In genomic region chr19:58536691-58537090, GRCm38 (mm10) we compare ENCODE assay signal across 21 mouse cellular contexts. TPM values are rescaled to one million over a fixed set of nuclear protein-coding genes. Genes with fewer than 3 reads are reported as not detected.
A peak's percentile ranks its signal among the peaks of the same experiment; 100 is the strongest.
DNase-seq lines count a peak whose midpoint lies in the region; ATAC-seq and TF ChIP-seq lines count a peak whose summit lies in the region.
"Had no signal": no experiment of that assay in that cellular context is flagged by ENCODE, and none has a peak within 500 bp of the region (broad histone marks: within the 10 kb centered on the region; RNA-seq: fewer than 3 reads in every experiment).

No protein-coding gene starts in this region.

- WGBS in embryonic facial prominence, embryonic 13.5 days = 63% methylated on average over 10 of the region's 10 CpGs
- WGBS in embryonic facial prominence, embryonic 10.5 days = 88% methylated on average over 10 of the region's 10 CpGs
- 63% methylated on average over 10 of the region's 10 CpGs for WGBS in limb, embryonic 14.5 days
- WGBS in hindbrain, embryonic 10.5 days = 91% methylated on average over 10 of the region's 10 CpGs

- no peak overlapping the region for H3K4me3 ChIP-seq in embryonic facial prominence, embryonic 13.5 days
- no peak overlapping the region for H3K4me3 ChIP-seq in embryonic facial prominence, embryonic 10.5 days
- H3K4me3 ChIP-seq in limb, embryonic 14.5 days (replicated peaks; ENCODE audit: low read length) = no peak overlapping the region
- no peak overlapping the region for H3K4me3 ChIP-seq in hindbrain, embryonic 10.5 days
- H3K4me3 ChIP-seq: heart, embryonic 15.5 days; hindbrain, embryonic 12.5 days; kidney, embryonic 15.5 days; limb, embryonic 13.5 days; neural tube, embryonic 15.5 days had no signal

- no peak for TF ChIP-seq POLR2A in limb, embryonic 14.5 days (IDR thresholded peaks at IDR 0.05; ENCODE audit: borderline replicate concordance, extremely low read depth, insufficient read depth, insufficient read length)

- no peak overlapping the region for H3K27ac ChIP-seq in embryonic facial prominence, embryonic 13.5 days
- H3K27ac ChIP-seq in embryonic facial prominence, embryonic 10.5 days (replicated peaks) = no peak overlapping the region
- no peak overlapping the region for H3K27ac ChIP-seq in limb, embryonic 14.5 days (replicated peaks; ENCODE audit: low read depth, low read length)
- H3K27ac ChIP-seq in hindbrain, embryonic 10.5 days = no peak overlapping the region
- H3K27ac ChIP-seq: heart, embryonic 15.5 days; hindbrain, embryonic 12.5 days; kidney, embryonic 15.5 days; limb, embryonic 13.5 days; neural tube, embryonic 15.5 days had no signal

- peak overlapping the region; percentile 42; the same call in 1 of the 2 replicates for H3K4me2 ChIP-seq in embryonic facial prominence, embryonic 13.5 days
- H3K4me2 ChIP-seq in limb, embryonic 14.5 days (replicated peaks; ENCODE audit: low read depth, low read length, severe bottlenecking) = 0 out of 2 replicates have a peak overlapping the region, but pooled peaks have one; percentile 7
- H3K4me2 ChIP-seq: heart, embryonic 15.5 days; hindbrain, embryonic 12.5 days; kidney, embryonic 15.5 days; midbrain, embryonic 11.5 days; neural tube, embryonic 15.5 days had no signal

- no peak for ATAC-seq in embryonic facial prominence, embryonic 13.5 days (ENCODE audit: insufficient number of reproducible peaks, insufficient read depth, low FRiP score, low TSS enrichment, low read depth)
- no peak for ATAC-seq in limb, embryonic 14.5 days (ENCODE audit: low FRiP score, low read depth)

- no peak for DNase-seq in embryonic facial prominence, embryonic 10.5 days (ENCODE audit: low spot score)
- peak; percentile 82 for DNase-seq in brain, adult 2 months (ENCODE audit: low read depth, low spot score)
- DNase-seq in layer of hippocampus, postnatal 14 days (ENCODE audit: low spot score in 2 of 2) = peak; percentile 13 to 17
- no peak for DNase-seq in limb, embryonic 14.5 days (ENCODE audit: low spot score)
- DNase-seq in hindbrain, embryonic 10.5 days (ENCODE audit: low spot score) = no peak
- no peak for DNase-seq in lung, adult 18-20 months
- DNase-seq in lung, postnatal 25 days (ENCODE audit: low spot score) = no peak
- DNase-seq: adrenal gland, postnatal 10 days; cerebellum, adult 9-10 months; lung, postnatal 36 days; thymus, postnatal 14 days had no signal

- no peaks in the 10 kb centered on the region for H3K9me3 ChIP-seq in embryonic facial prominence, embryonic 13.5 days
- H3K9me3 ChIP-seq in embryonic facial prominence, embryonic 10.5 days = no peaks in the 10 kb centered on the region
- H3K9me3 ChIP-seq in limb, embryonic 14.5 days (ENCODE audit: control insufficient read depth, low read length) = no peaks in the 10 kb centered on the region
- H3K9me3 ChIP-seq in hindbrain, embryonic 10.5 days = no peaks in the 10 kb centered on the region
- H3K9me3 ChIP-seq: heart, embryonic 15.5 days; hindbrain, embryonic 12.5 days; kidney, embryonic 15.5 days; limb, embryonic 13.5 days; neural tube, embryonic 15.5 days had no signal

- H3K36me3 ChIP-seq in embryonic facial prominence, embryonic 13.5 days = no peaks in the 10 kb centered on the region
- no peaks in the 10 kb centered on the region for H3K36me3 ChIP-seq in embryonic facial prominence, embryonic 10.5 days (replicated peaks)
- no peaks in the 10 kb centered on the region for H3K36me3 ChIP-seq in limb, embryonic 14.5 days (ENCODE audit: control insufficient read depth, insufficient read depth, low read length)
- H3K36me3 ChIP-seq in hindbrain, embryonic 10.5 days = no peaks in the 10 kb centered on the region
- H3K36me3 ChIP-seq: heart, embryonic 15.5 days; hindbrain, embryonic 12.5 days; kidney, embryonic 15.5 days; limb, embryonic 13.5 days; neural tube, embryonic 15.5 days had no signal

- H3K4me1 ChIP-seq in embryonic facial prominence, embryonic 13.5 days = peaks cover 13% of the 10 kb centered on the region
- peaks cover 11% of the 10 kb centered on the region for H3K4me1 ChIP-seq in embryonic facial prominence, embryonic 10.5 days
- peaks cover 7% of the 10 kb centered on the region for H3K4me1 ChIP-seq in limb, embryonic 14.5 days (ENCODE audit: control insufficient read depth, insufficient read depth, low read length)
- 0 out of 2 replicates have a peak, but pooled peaks cover 2% of the 10 kb centered on the region for H3K4me1 ChIP-seq in hindbrain, embryonic 10.5 days (replicated peaks)
- H3K4me1 ChIP-seq: heart, embryonic 15.5 days; hindbrain, embryonic 12.5 days; kidney, embryonic 15.5 days; neural tube, embryonic 15.5 days had no signal

- no peak overlapping the region for H3K9ac ChIP-seq in embryonic facial prominence, embryonic 13.5 days
- no peak overlapping the region for H3K9ac ChIP-seq in limb, embryonic 14.5 days (ENCODE audit: low read depth, low read length, severe bottlenecking)
- H3K9ac ChIP-seq: heart, embryonic 15.5 days; hindbrain, embryonic 12.5 days; kidney, embryonic 15.5 days; limb, embryonic 13.5 days; neural tube, embryonic 15.5 days had no signal

- H3K27me3 ChIP-seq in embryonic facial prominence, embryonic 13.5 days = peaks cover 23% of the 10 kb centered on the region; the same call in 1 of the 2 replicates
- H3K27me3 ChIP-seq in embryonic facial prominence, embryonic 10.5 days (replicated peaks; ENCODE audit: low read depth, poor library complexity, severe bottlenecking) = no peaks in the 10 kb centered on the region
- H3K27me3 ChIP-seq in limb, embryonic 14.5 days (ENCODE audit: control insufficient read depth, insufficient read depth, low read length) = no peaks in the 10 kb centered on the region
- no peaks in the 10 kb centered on the region for H3K27me3 ChIP-seq in hindbrain, embryonic 10.5 days (ENCODE audit: insufficient read depth, poor library complexity, severe bottlenecking)
- H3K27me3 ChIP-seq: heart, embryonic 15.5 days; hindbrain, embryonic 12.5 days; kidney, embryonic 15.5 days; limb, embryonic 13.5 days; neural tube, embryonic 15.5 days had no signal

RNA-seq across cellular contexts. Expression of gene Ccdc172, which starts 24.9 kb away (rescaled TPM):
- polyA plus RNA-seq in embryonic facial prominence, embryonic 13.5 days (2015; fragmentation: Nextera tagmentation; extraction: Ambion mirVana) = not detected in 2 replicates
- polyA plus RNA-seq in embryonic facial prominence, embryonic 10.5 days (2016; fragmentation: Nextera tagmentation; extraction: Ambion mirVana) = not detected in 2 replicates
- total RNA-seq in layer of hippocampus, postnatal 14 days (2021) = not detected
- polyA plus RNA-seq in limb, embryonic 14.5 days (2012; rRNA removed) = not detected in 2 replicates
- polyA plus RNA-seq in limb, embryonic 14.5 days (2014; fragmentation: Nextera tagmentation; extraction: Ambion mirVana) = not detected in 2 replicates
- polyA plus RNA-seq in hindbrain, embryonic 10.5 days (2016; fragmentation: Nextera tagmentation; extraction: Ambion mirVana) = not detected in 2 replicates
- total RNA-seq: adrenal gland, postnatal 10 days had no signal
- polyA plus RNA-seq: gonadal fat pad, adult 2 months; heart, embryonic 15.5 days; hindbrain, embryonic 12.5 days; intestine, embryonic 14.5 days; kidney, embryonic 15.5 days; limb, embryonic 13.5 days; liver, embryonic 16.5 days; midbrain, embryonic 11.5 days; neural tube, embryonic 15.5 days had no signal

Comparison
In these comparisons a context has a peak if more than half of its experiments do, and no peak if none do; other contexts are left out.
1. DNase-seq: peak in brain, adult 2 months (single experiment) and layer of hippocampus, postnatal 14 days (2 of 2); none in embryonic facial prominence, embryonic 10.5 days (single experiment), limb, embryonic 14.5 days (single experiment), hindbrain, embryonic 10.5 days (single experiment), lung, adult 18-20 months (0 of 2) and lung, postnatal 25 days (single experiment).